Mouse (Mus musculus) neutrophil, adult 5-6 weeks (primary cell): ENCODE measurements around the gene Dph5. TPM values are rescaled to one million over a fixed set of nuclear protein-coding genes. Genes with fewer than 3 reads are reported as not detected.

Experiments
- ATAC-seq: fragments of 151-379, 151-347 bp; 2 replicates; pipeline ENCODE4 v1.8.0; 2017; ENCODE audit warnings: mild to moderate bottlenecking, moderate TSS enrichment; ENCODE audit not compliant: insufficient number of reproducible peaks, poor library complexity, low FRiP score, severe bottlenecking; ENCODE audit errors: extremely low read depth
- total RNA-seq: library from RNA; stranded (forward); fragments of 200-1000 nt; gene quantifications from 2 replicates; pipeline ENCODE4 v1.2.3, GENCODE M21; 2017

Dph5 gene
- total RNA-seq, 1 experiment from 2014 or later, result 43.5 TPM

- no peak for ATAC-seq
These were observed 95.6 kb downstream of the Dph5 start for GRCm38 (mm10) chr3:115983217-115983616.

Other genes starting within 250 kb of the Dph5 start
- gene S1pr1, start 172.8 kb upstream of the Dph5 start, total RNA-seq, result 149 and 161 TPM in 2 replicates
- gene Slc30a7, start 119.6 kb downstream of the Dph5 start, total RNA-seq, result 41.7 and 53.7 TPM in 2 replicates
- 1.6 and 3.4 TPM in 2 replicates for gene Extl2, start 119.6 kb downstream of the Dph5 start, total RNA-seq
- gene Vcam1, start 241.9 kb downstream of the Dph5 start, total RNA-seq, result 0.12 TPM in 2 replicates